Mouse (Mus musculus): ENCODE measurements around the gene Klk7. TPM values are rescaled to one million over a fixed set of nuclear protein-coding genes. Genes with fewer than 3 reads are reported as not detected.
A peak's percentile ranks its signal among the peaks of the same experiment; 100 is the strongest.

Klk7 gene
- polyA plus RNA-seq, 1 experiment from 2014 or later = not detected

GRCm38 (mm10) chr7:43775311-43776057 lies 35.6 kb upstream of the Klk7 start:
- WGBS = 51% methylated on average over 7 of the region's 7 CpGs
- H3K4me3 ChIP-seq (replicated peaks; ENCODE audit: low read length) = no peak overlapping the region
- no peak overlapping the region for H3K27ac ChIP-seq
- no peaks in the 10 kb centered on the region for H3K27me3 ChIP-seq (ENCODE audit: control insufficient read depth, insufficient read depth, low read length)
- no peaks in the 10 kb centered on the region for H3K4me1 ChIP-seq (replicated peaks; ENCODE audit: control insufficient read depth, insufficient read depth, low read length)
- no peaks in the 10 kb centered on the region for H3K9me3 ChIP-seq (ENCODE audit: control insufficient read depth, low read length)
- H3K36me3 ChIP-seq (replicated peaks; ENCODE audit: control insufficient read depth, insufficient read depth) = no peaks in the 10 kb centered on the region
- H3K9ac ChIP-seq = no peak overlapping the region
- DNase-seq (ENCODE audit: low spot score) = no peak
- H3K4me2 ChIP-seq (replicated peaks) = no peak overlapping the region
- no peak; the same call in 1 of the 2 replicates for ATAC-seq (ENCODE audit: low FRiP score)

- no peak overlapping the region for H3K4me3 ChIP-seq (replicated peaks; ENCODE audit: low read length)
- no peaks in the 10 kb centered on the region for H3K27me3 ChIP-seq (ENCODE audit: control insufficient read depth, insufficient read depth, low read length)
- H3K4me2 ChIP-seq (replicated peaks) = no peak overlapping the region
- no peaks in the 10 kb centered on the region for H3K4me1 ChIP-seq (replicated peaks; ENCODE audit: control insufficient read depth, insufficient read depth, low read length)
- WGBS = 94% methylated on average over 5 of the region's 5 CpGs
- H3K9me3 ChIP-seq (ENCODE audit: control insufficient read depth, low read length) = no peaks in the 10 kb centered on the region
- no peaks in the 10 kb centered on the region for H3K36me3 ChIP-seq (replicated peaks; ENCODE audit: control insufficient read depth, insufficient read depth)
- ATAC-seq (ENCODE audit: low FRiP score) (no peak), DNase-seq (ENCODE audit: low spot score) (no peak)
- H3K27ac ChIP-seq = no peak overlapping the region
- no peak overlapping the region for H3K9ac ChIP-seq
These were observed 34.6 kb upstream of the Klk7 start for GRCm38 (mm10) chr7:43776506-43776905.

- DNase-seq (ENCODE audit: low spot score) = no peak
- Histone ChIP-seq H3K4me2 (replicated peaks) (no peak overlapping the region), H3K4me1 (replicated peaks; ENCODE audit: control insufficient read depth, insufficient read depth, low read length) (no peaks in the 10 kb centered on the region), H3K27ac (no peak overlapping the region), H3K4me3 (replicated peaks; ENCODE audit: low read length) (no peak overlapping the region), H3K36me3 (replicated peaks; ENCODE audit: control insufficient read depth, insufficient read depth) (no peaks in the 10 kb centered on the region), H3K9ac (no peak overlapping the region), H3K9me3 (ENCODE audit: control insufficient read depth, low read length) (no peaks in the 10 kb centered on the region), H3K27me3 (ENCODE audit: control insufficient read depth, insufficient read depth, low read length) (no peaks in the 10 kb centered on the region)
- WGBS = 90% methylated on average over 12 of the region's 12 CpGs
- ATAC-seq (ENCODE audit: low FRiP score) = no peak
These were observed 33.7 kb upstream of the Klk7 start for GRCm38 (mm10) chr7:43777423-43777822.

GRCm38 (mm10) chr7:43778176-43778970 lies 32.7 kb upstream of the Klk7 start:
- Histone ChIP-seq H3K9ac (no peak overlapping the region), H3K4me2 (replicated peaks) (no peak overlapping the region), H3K4me1 (replicated peaks; ENCODE audit: control insufficient read depth, insufficient read depth, low read length) (no peaks in the 10 kb centered on the region), H3K27me3 (ENCODE audit: control insufficient read depth, insufficient read depth, low read length) (0 out of 2 replicates have a peak, but pooled peaks cover 5% of the 10 kb centered on the region), H3K36me3 (replicated peaks; ENCODE audit: control insufficient read depth, insufficient read depth) (no peaks in the 10 kb centered on the region), H3K9me3 (ENCODE audit: control insufficient read depth, low read length) (no peaks in the 10 kb centered on the region), H3K27ac (no peak overlapping the region), H3K4me3 (replicated peaks; ENCODE audit: low read length) (no peak overlapping the region)
- ATAC-seq (ENCODE audit: low FRiP score) (no peak), DNase-seq (ENCODE audit: low spot score) (no peak)
- WGBS = 92% methylated on average over 10 of the region's 10 CpGs

GRCm38 (mm10) chr7:43780241-43780640 lies 30.9 kb upstream of the Klk7 start:
- Histone ChIP-seq H3K27me3 (ENCODE audit: control insufficient read depth, insufficient read depth, low read length) (0 out of 2 replicates have a peak, but pooled peaks cover 9% of the 10 kb centered on the region), H3K27ac (no peak overlapping the region), H3K4me2 (replicated peaks) (no peak overlapping the region), H3K9ac (no peak overlapping the region), H3K4me1 (replicated peaks; ENCODE audit: control insufficient read depth, insufficient read depth, low read length) (no peaks in the 10 kb centered on the region), H3K9me3 (ENCODE audit: control insufficient read depth, low read length) (no peaks in the 10 kb centered on the region), H3K4me3 (replicated peaks; ENCODE audit: low read length) (no peak overlapping the region), H3K36me3 (replicated peaks; ENCODE audit: control insufficient read depth, insufficient read depth) (no peaks in the 10 kb centered on the region)
- ATAC-seq (ENCODE audit: low FRiP score) = no peak
- WGBS = 78% methylated on average over 6 of the region's 6 CpGs
- no peak for DNase-seq (ENCODE audit: low spot score)

GRCm38 (mm10) chr7:43780746-43781145 lies 30.3 kb upstream of the Klk7 start, which contains the start of gene Klk10:
Gene Klk10 (plus strand): TSS chr7:43781035.
- ATAC-seq (ENCODE audit: low FRiP score) (no peak), DNase-seq (ENCODE audit: low spot score) (no peak)
- 0 out of 2 replicates have a peak, but pooled peaks cover 9% of the 10 kb centered on the region for H3K27me3 ChIP-seq (ENCODE audit: control insufficient read depth, insufficient read depth, low read length)
- H3K9me3 ChIP-seq (ENCODE audit: control insufficient read depth, low read length) = no peaks in the 10 kb centered on the region
- no peaks in the 10 kb centered on the region for H3K4me1 ChIP-seq (replicated peaks; ENCODE audit: control insufficient read depth, insufficient read depth, low read length)
- no peak within 1 kb of the TSS for H3K9ac ChIP-seq
- no peak within 1 kb of the TSS for H3K27ac ChIP-seq
- 68% methylated on average over 5 of the region's 5 CpGs for WGBS
- H3K36me3 ChIP-seq (replicated peaks; ENCODE audit: control insufficient read depth, insufficient read depth) = no peaks in the 10 kb centered on the region
- H3K4me3 ChIP-seq (replicated peaks; ENCODE audit: low read length) = no peak within 1 kb of the TSS
- no peak within 1 kb of the TSS for H3K4me2 ChIP-seq (replicated peaks)

- Histone ChIP-seq H3K9me3 (ENCODE audit: control insufficient read depth, low read length) (no peaks in the 10 kb centered on the region), H3K4me3 (replicated peaks; ENCODE audit: low read length) (no peak overlapping the region), H3K9ac (no peak overlapping the region), H3K4me1 (replicated peaks; ENCODE audit: control insufficient read depth, insufficient read depth, low read length) (no peaks in the 10 kb centered on the region), H3K4me2 (replicated peaks) (no peak overlapping the region), H3K27ac (no peak overlapping the region), H3K27me3 (ENCODE audit: control insufficient read depth, insufficient read depth, low read length) (0 out of 2 replicates have a peak, but pooled peaks cover 9% of the 10 kb centered on the region), H3K36me3 (replicated peaks; ENCODE audit: control insufficient read depth, insufficient read depth) (no peaks in the 10 kb centered on the region)
- no peak for ATAC-seq (ENCODE audit: low FRiP score)
- no peak for DNase-seq (ENCODE audit: low spot score)
- WGBS = 94% methylated on average over 11 of the region's 11 CpGs
These were observed 29.6 kb upstream of the Klk7 start for GRCm38 (mm10) chr7:43781541-43781940.

- Histone ChIP-seq H3K4me1 (replicated peaks; ENCODE audit: control insufficient read depth, insufficient read depth, low read length) (no peaks in the 10 kb centered on the region), H3K27me3 (ENCODE audit: control insufficient read depth, insufficient read depth, low read length) (0 out of 2 replicates have a peak, but pooled peaks cover 9% of the 10 kb centered on the region), H3K4me2 (replicated peaks) (peak overlapping the region; percentile 57), H3K36me3 (replicated peaks; ENCODE audit: control insufficient read depth, insufficient read depth) (no peaks in the 10 kb centered on the region), H3K9ac (peak overlapping the region; percentile 50), H3K27ac (no peak overlapping the region), H3K4me3 (replicated peaks; ENCODE audit: low read length) (peak overlapping the region; percentile 19), H3K9me3 (ENCODE audit: control insufficient read depth, low read length) (no peaks in the 10 kb centered on the region)
- ATAC-seq (ENCODE audit: low FRiP score) = peak; percentile 72
- peak; percentile 88 for DNase-seq (ENCODE audit: low spot score)
- 11% methylated on average over 36 of the region's 36 CpGs for WGBS
These were observed 28.5 kb upstream of the Klk7 start for GRCm38 (mm10) chr7:43782275-43783265.

Measured in hindbrain, embryonic 14.5 days (tissue).